Mouse (Mus musculus): ENCODE measurements around the gene Ptbp2. TPM values are rescaled to one million over a fixed set of nuclear protein-coding genes. Genes with fewer than 3 reads are reported as not detected.

Gene Ptbp2
- polyA plus RNA-seq, 1 experiment from 2014 or later = 26.8 TPM

DNA sequence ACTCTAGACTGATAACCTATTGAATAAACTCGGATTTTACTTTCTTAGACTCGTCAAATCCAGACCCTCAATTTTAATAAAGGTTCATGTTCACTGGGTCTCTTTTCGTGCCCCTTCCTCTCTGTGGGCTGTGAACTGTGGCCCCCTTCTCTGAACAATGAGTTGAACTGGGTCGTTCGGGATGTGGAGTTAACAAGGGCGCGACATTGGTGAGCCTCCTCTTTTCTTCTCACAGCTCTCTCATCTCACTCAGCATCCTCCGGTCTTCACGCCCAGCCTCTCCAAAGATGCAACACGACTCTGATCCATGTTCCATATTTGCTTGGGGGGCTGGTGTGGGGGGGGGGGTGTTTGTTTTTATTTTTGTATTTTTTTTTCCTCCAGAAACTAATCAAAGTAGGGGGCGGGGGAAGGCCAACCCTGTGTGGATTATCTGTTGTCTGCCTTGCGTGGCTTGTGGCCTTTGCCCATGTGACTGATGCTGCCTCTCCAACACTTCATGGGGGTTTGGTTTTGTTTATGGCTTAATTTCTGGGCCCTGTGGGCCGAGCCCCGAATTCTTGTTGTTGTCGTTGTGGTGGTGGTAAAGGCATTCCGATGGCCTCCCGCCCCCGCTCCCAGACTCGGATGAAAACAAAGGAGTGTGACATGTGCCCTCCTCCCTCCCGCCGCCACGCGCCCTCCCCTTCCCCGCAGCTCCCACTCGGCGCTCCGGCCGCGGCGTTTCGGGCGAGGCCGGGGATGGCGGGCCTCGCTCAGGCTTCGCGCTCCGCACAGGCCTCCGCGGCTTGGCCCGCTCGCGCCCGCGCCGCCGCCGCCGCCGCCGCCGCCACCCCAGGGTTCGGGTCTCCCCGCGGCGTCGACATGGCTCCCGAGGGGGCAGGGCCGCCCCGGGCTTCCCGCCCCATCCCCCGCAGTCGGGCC lies 2.0 kb downstream of the Ptbp2 start:
- H3K4me3 ChIP-seq (ENCODE audit: low read depth, low read length) = peak overlapping the region; percentile 97
- H3K4me2 ChIP-seq (replicated peaks; ENCODE audit: low read depth) = peak overlapping the region; percentile 64
- no peaks in the 10 kb centered on the region for H3K36me3 ChIP-seq (ENCODE audit: control insufficient read depth, insufficient read depth, low read length)
- no peak for TF ChIP-seq EP300 (optimal IDR thresholded peaks at IDR 0.05)
- no peak for TF ChIP-seq CTCF (IDR thresholded peaks at IDR 0.05; ENCODE audit: low read depth)
- peak overlapping the region; percentile 97 for H3K9ac ChIP-seq (ENCODE audit: low read length)
- peak; percentile 73 for ATAC-seq (ENCODE audit: low FRiP score, low TSS enrichment)
- H3K27me3 ChIP-seq (ENCODE audit: control insufficient read depth, insufficient read depth, low read length) = no peaks in the 10 kb centered on the region
- WGBS = 2% methylated on average over 51 of the region's 63 CpGs
- H3K9me3 ChIP-seq (ENCODE audit: control insufficient read depth, low read length) = no peaks in the 10 kb centered on the region
- peak overlapping the region; percentile 97 for H3K27ac ChIP-seq (replicated peaks)
- no peaks in the 10 kb centered on the region for H3K4me1 ChIP-seq (replicated peaks; ENCODE audit: control insufficient read depth, insufficient read depth)
- DNase-seq (ENCODE audit: low spot score) = peak; percentile 58

DNA sequence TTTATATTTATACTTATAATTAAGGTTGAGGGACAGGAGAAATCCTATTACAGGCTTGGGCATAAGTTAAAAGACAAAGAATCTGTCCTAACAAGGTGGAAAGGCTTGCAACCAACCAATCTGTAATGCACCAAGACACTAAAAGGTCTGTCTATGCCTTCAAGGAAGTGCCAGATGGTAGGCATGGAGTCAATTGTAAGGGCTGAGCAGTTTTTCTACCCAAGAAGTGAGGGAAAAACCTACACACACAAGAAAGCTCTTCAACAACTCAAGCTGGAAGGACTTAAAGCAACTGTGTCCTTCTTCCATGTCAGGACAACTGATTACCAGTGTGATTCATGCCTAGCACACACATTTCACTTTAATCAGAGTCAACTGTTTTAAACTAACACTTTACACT lies 3.4 kb downstream of the Ptbp2 start:
- no peak overlapping the region for H3K9ac ChIP-seq (ENCODE audit: low read length)
- TF ChIP-seq EP300 (optimal IDR thresholded peaks at IDR 0.05) (no peak), CTCF (IDR thresholded peaks at IDR 0.05; ENCODE audit: low read depth) (no peak)
- no peak overlapping the region for H3K27ac ChIP-seq (replicated peaks)
- ATAC-seq (ENCODE audit: low FRiP score, low TSS enrichment) (no peak), DNase-seq (ENCODE audit: low spot score) (no peak)
- H3K4me1 ChIP-seq (replicated peaks; ENCODE audit: control insufficient read depth, insufficient read depth) = no peaks in the 10 kb centered on the region
- no peaks in the 10 kb centered on the region for H3K27me3 ChIP-seq (ENCODE audit: control insufficient read depth, insufficient read depth, low read length)
- no peaks in the 10 kb centered on the region for H3K36me3 ChIP-seq (ENCODE audit: control insufficient read depth, insufficient read depth, low read length)
- H3K4me2 ChIP-seq (replicated peaks; ENCODE audit: low read depth) = peak overlapping the region; percentile 21; the same call in 1 of the 2 replicates
- no peaks in the 10 kb centered on the region for H3K9me3 ChIP-seq (ENCODE audit: control insufficient read depth, low read length)
- no peak overlapping the region for H3K4me3 ChIP-seq (ENCODE audit: low read depth, low read length)

DNA sequence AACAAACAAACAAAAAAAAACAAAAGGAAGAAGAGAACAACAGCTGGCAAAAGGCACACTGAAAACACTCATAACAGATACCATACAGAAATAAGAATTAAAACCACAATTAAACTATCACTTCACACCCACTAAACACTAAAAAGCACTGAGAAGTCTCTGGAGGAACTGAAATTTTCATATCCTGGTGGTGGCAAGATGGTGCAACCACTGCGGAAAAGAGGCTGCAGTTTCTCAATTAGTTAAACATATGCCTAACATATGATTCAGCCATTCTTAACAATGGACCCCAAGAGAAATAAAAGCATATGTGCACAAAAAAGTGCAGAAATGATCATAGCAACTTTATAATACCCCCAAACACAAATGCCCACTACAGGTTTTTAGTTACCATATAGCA lies 5.0 kb downstream of the Ptbp2 start:
- H3K4me3 ChIP-seq (ENCODE audit: low read depth, low read length) = no peak overlapping the region
- H3K4me1 ChIP-seq (replicated peaks; ENCODE audit: control insufficient read depth, insufficient read depth) = no peaks in the 10 kb centered on the region
- no peak overlapping the region for H3K9ac ChIP-seq (ENCODE audit: low read length)
- H3K36me3 ChIP-seq (ENCODE audit: control insufficient read depth, insufficient read depth, low read length) = no peaks in the 10 kb centered on the region
- no peaks in the 10 kb centered on the region for H3K9me3 ChIP-seq (ENCODE audit: control insufficient read depth, low read length)
- TF ChIP-seq EP300 (optimal IDR thresholded peaks at IDR 0.05) (no peak), CTCF (IDR thresholded peaks at IDR 0.05; ENCODE audit: low read depth) (no peak)
- no peak overlapping the region for H3K4me2 ChIP-seq (replicated peaks; ENCODE audit: low read depth)
- 79% methylated on average over 1 of the region's 1 CpGs for WGBS
- H3K27me3 ChIP-seq (ENCODE audit: control insufficient read depth, insufficient read depth, low read length) = no peaks in the 10 kb centered on the region
- no peak overlapping the region for H3K27ac ChIP-seq (replicated peaks)
- ATAC-seq (ENCODE audit: low FRiP score, low TSS enrichment) (no peak), DNase-seq (ENCODE audit: low spot score) (no peak)

DNA sequence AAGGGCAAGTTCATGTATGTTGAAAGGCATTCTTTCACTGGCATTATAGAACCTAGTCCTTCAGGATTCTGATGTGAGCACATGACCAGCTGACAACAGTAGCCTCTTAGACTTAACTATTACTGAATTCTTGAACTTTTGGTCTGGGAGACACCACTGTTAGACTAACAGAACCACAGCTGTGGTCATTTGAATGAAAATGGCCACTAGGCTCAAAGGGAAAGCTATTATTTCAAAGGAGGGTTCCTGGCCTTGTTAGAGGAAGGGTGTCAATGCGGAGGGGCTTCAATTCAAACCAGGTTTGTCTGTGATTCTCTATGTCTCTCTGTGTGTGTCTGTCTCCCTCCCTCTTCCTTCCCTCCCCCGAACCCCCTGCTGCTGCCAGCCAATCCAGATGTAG lies 5.8 kb downstream of the Ptbp2 start:
- Histone ChIP-seq H3K27me3 (ENCODE audit: control insufficient read depth, insufficient read depth, low read length) (no peaks in the 10 kb centered on the region), H3K9me3 (ENCODE audit: control insufficient read depth, low read length) (no peaks in the 10 kb centered on the region), H3K4me1 (replicated peaks; ENCODE audit: control insufficient read depth, insufficient read depth) (no peaks in the 10 kb centered on the region), H3K9ac (ENCODE audit: low read length) (no peak overlapping the region), H3K4me3 (ENCODE audit: low read depth, low read length) (no peak overlapping the region), H3K27ac (replicated peaks) (no peak overlapping the region), H3K4me2 (replicated peaks; ENCODE audit: low read depth) (no peak overlapping the region), H3K36me3 (ENCODE audit: control insufficient read depth, insufficient read depth, low read length) (no peaks in the 10 kb centered on the region)
- 88% methylated on average over 2 of the region's 2 CpGs for WGBS
- TF ChIP-seq EP300 (optimal IDR thresholded peaks at IDR 0.05) = no peak
- no peak for TF ChIP-seq CTCF (IDR thresholded peaks at IDR 0.05; ENCODE audit: low read depth)
- ATAC-seq (ENCODE audit: low FRiP score, low TSS enrichment) = no peak
- DNase-seq (ENCODE audit: low spot score) = no peak

DNA sequence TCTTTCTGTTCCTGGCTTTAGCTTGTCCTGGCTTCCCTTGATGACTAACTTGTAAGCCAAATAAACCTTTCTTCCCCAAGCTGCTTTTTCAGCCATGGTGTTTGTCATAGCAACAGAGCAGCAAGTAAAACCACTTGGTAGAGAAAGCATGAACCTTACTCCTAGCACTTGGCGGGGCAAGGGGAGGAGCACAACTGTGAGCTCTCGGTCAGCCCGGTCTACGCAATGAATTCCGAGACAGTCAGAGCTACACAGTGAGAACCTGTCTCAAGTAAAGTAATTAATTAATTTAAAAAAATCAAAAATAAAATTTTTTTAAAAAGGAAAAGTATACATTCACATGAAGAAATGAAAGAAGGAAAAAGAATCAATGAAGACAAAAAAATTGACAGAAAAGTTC lies 8.1 kb downstream of the Ptbp2 start:
- H3K4me2 ChIP-seq (replicated peaks; ENCODE audit: low read depth) = no peak overlapping the region
- no peaks in the 10 kb centered on the region for H3K9me3 ChIP-seq (ENCODE audit: control insufficient read depth, low read length)
- DNase-seq (ENCODE audit: low spot score) (peak; percentile 23), ATAC-seq (ENCODE audit: low FRiP score, low TSS enrichment) (peak; percentile 71; the same call in 1 of the 2 replicates)
- TF ChIP-seq CTCF (IDR thresholded peaks at IDR 0.05; ENCODE audit: low read depth) (no peak), EP300 (optimal IDR thresholded peaks at IDR 0.05) (no peak)
- H3K36me3 ChIP-seq (ENCODE audit: control insufficient read depth, insufficient read depth, low read length) = no peaks in the 10 kb centered on the region
- H3K4me1 ChIP-seq (replicated peaks; ENCODE audit: control insufficient read depth, insufficient read depth) = no peaks in the 10 kb centered on the region
- no peak overlapping the region for H3K27ac ChIP-seq (replicated peaks)
- no peak overlapping the region for H3K9ac ChIP-seq (ENCODE audit: low read length)
- H3K4me3 ChIP-seq (ENCODE audit: low read depth, low read length) = no peak overlapping the region
- H3K27me3 ChIP-seq (ENCODE audit: control insufficient read depth, insufficient read depth, low read length) = no peaks in the 10 kb centered on the region
- 69% methylated on average over 5 of the region's 5 CpGs for WGBS

DNA sequence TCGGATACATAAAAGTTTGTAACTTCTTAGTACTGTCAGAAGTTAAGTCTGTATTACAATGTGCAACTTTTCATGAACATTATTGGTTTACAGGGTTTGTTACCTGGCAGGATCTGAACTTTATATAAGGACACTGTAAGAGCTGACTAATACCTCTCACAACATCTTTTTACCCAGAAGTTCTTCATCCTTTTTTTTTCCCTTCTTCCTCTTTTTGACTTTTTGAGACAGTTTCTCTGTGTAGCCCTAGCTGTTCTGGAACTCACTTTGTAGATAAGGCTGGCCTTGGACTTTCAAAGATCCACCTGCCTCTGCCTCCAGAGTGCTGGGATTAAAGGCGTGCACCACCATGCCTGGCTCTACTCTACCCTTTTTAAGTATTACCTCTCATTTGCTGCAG lies 11.5 kb downstream of the Ptbp2 start:
- Histone ChIP-seq H3K4me3 (ENCODE audit: low read depth, low read length) (no peak overlapping the region), H3K27ac (replicated peaks) (no peak overlapping the region), H3K9ac (ENCODE audit: low read length) (no peak overlapping the region), H3K4me2 (replicated peaks; ENCODE audit: low read depth) (no peak overlapping the region), H3K27me3 (ENCODE audit: control insufficient read depth, insufficient read depth, low read length) (no peaks in the 10 kb centered on the region), H3K36me3 (ENCODE audit: control insufficient read depth, insufficient read depth, low read length) (no peaks in the 10 kb centered on the region), H3K9me3 (ENCODE audit: control insufficient read depth, low read length) (no peaks in the 10 kb centered on the region), H3K4me1 (replicated peaks; ENCODE audit: control insufficient read depth, insufficient read depth) (no peaks in the 10 kb centered on the region)
- no peak for DNase-seq (ENCODE audit: low spot score)
- 79% methylated on average over 2 of the region's 2 CpGs for WGBS
- ATAC-seq (ENCODE audit: low FRiP score, low TSS enrichment) = no peak
- TF ChIP-seq CTCF (IDR thresholded peaks at IDR 0.05; ENCODE audit: low read depth) (no peak), EP300 (optimal IDR thresholded peaks at IDR 0.05) (no peak)
